Mouse (Mus musculus): ENCODE data around the gene Bfsp1.

GRCm38 (mm10) chr2:143841536-143841935 lies 21.4 kb downstream of the Bfsp1 start:
- TF ChIP-seq CTCF (IDR thresholded peaks at IDR 0.05; ENCODE audit: insufficient read depth, low read length): no peak
- no peak for TF ChIP-seq POLR2A (IDR thresholded peaks at IDR 0.05; ENCODE audit: borderline replicate concordance, extremely low read depth, low read depth, low read length)

All from lung, adult 2 months (tissue).